Mouse (Mus musculus) thymus, postnatal 14 days (tissue): ENCODE results near the gene Hmgn5.

Experiments used
- DNase-seq: peaks from one replicate; pipeline ENCODE4 v3.0.0; 2021

Hmgn5 gene

DNA sequence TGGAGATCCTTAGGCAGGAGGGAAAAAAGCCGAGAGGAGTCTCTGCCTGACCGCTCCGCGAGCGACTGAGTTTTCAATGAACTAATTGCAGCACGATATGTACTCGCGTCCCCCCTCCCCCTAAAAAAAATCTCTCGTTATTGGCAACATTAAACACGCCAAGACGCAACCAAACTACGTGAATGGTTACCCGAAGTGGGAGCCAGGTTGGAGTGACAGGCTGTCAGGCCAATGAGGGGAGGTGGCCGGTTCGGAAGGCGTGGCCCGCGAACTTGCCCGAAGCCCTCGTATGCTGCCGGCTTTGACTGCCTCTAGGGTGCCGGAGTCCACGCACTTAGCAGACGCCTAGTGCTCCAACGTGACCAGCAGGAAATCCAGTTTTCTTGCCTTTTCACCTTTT is at the start of gene Hmgn5:
Gene Hmgn5 (minus strand): TSS at position 122 of the 400 bp plus-strand sequence.
- peak; percentile 93 for DNase-seq

GRCm38 (mm10) chrX:109047773-109048172 is 34.6 kb upstream of the Hmgn5 start:
- no peak for DNase-seq

DNA sequence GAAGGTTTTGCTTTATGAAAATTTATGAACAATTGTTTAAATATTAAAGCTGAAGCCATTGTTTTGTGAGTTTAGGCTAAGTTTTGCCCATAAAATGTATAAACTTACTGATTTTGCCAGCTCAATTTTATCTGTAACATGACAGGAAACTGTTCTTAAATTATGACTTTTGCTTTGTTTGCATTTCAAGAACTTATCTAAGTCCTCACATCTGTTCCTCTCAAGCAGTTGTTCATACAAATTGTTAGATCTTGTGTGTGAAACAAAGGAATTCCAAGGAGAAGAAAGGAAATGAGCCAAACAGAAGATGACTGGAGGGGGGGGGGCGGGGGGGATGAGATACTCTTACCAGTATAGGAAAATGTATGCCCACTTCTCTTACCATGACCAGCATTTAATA is 13.0 kb upstream of the Hmgn5 start:
- no peak for DNase-seq

- DNase-seq: no peak
Measured at GRCm38 (mm10) chrX:109020858-109021257, 7.7 kb upstream of the Hmgn5 start.

DNA sequence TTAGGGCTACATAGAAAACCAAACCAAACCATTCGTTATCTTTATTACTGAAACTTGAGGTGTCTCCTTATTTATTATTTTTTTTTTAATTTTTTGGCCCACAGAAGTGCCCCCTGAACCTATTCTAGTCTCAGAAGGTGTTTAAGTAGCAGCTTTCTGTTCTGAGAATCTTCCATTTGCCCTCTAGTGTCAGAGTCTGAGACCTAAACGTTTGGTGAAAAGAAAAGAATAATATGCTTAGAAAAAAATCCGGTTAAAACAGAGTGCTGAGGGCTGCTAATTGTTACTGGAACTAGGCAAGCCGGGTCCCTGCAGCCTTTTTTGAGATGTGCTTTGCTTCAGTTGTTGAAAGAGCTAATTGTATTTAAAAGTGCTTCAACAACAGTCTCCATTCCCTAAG is 962 bp upstream of the Hmgn5 start:
- DNase-seq: no peak

- peak; percentile 55 for DNase-seq
Measured at GRCm38 (mm10) chrX:109013686-109014085, 482 bp upstream of the Hmgn5 start.

DNA sequence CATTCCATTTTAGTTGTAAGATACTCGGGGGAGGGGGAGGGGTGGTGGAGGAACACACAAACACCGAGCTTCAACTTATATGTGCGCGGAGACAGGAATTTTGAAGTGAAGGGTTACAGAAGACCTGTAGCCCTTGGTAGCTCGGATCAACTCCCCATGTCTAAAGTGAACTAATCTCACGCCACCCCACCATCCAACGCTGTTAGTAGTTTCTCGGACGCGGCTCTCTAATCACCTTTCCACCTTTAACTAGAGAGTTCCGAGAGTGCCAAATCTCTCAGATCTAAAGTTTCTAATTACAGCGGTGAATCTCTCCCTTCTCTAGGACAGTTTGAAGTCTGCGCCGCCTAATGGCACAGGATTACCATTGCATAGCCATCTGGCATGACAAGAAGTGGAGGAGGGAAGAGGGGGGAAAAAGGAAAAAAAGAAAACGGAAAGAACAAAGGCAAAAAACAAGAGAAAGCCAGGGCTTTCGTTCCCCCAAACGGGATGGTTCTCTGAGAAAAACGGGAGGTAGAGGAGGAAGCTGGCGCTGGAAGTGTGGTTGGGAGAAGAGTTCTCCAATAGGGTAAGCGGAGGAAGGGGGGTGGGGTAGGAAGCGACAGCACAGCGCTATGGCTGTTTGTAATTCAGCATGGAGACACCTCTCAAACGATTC is 703 bp downstream of the Hmgn5 start:
- DNase-seq: peak; percentile 52

DNA sequence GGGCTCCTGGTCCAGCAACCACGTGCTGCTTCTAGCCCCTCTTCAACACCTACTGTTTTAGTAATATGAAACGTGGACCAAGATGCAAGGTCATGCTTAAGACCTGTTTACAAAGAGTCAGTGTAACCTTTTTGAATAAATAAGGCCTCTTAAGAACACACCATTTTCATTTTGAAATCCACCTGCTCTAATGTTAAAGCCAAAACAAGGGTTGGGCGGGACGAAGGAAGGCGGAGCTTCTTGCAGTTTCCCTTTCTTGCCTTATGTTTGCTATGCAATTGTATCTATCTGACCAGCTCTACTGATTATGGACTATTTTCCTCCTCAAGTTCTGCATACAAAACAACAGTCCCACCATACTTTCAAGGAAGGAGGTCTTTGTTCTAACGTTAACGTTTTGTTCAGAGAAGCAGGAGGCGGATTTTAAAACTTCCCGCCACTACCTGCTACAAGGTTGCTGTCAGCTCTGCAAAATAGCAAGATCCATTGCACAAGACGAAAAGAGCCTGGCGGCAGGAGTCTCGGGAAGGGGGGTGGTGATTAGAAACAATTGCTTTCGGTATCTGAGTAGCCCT is 1.5 kb downstream of the Hmgn5 start:
- DNase-seq: peak; percentile 24

DNA sequence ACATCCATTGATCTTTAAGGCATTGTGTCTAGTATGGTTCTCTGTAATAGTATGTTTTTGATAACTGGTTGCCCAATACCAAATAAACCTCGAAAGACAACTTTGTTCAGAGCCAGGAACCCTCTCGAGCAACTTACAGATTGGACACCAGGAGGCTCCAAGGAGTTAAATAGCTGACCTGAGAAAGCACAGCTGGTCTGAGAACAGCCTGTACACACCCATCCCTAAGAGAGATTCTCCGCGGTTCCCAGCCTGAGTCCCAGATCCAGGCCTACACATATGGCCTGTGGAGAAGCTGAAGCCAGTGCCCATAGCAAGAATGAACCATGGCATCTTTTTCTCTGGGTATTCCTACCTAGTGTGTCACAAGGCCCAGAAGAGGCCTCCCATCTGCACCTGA is 11.9 kb downstream of the Hmgn5 start:
- no peak for DNase-seq
